Mouse (Mus musculus) liver, embryonic 14.5 days (tissue): ENCODE data around the gene Fhl3.

ENCODE experiments used
- CTCF ChIP-seq: IDR thresholded peaks from 2 replicates; pipeline ENCODE4 v1.5.1; 2016; ENCODE audit warnings: antibody characterized with exemption, low read depth, control low read depth
- EP300 ChIP-seq: IDR thresholded peaks from 2 replicates; pipeline ENCODE4 v1.6.1; 2016; ENCODE audit warnings: antibody characterized with exemption, low read depth

GRCm38 (mm10) chr4:124694572-124694971, 5.9 kb upstream of the Fhl3 start:
- TF ChIP-seq EP300 (no peak), CTCF (no peak)
